Mouse (Mus musculus) spleen, adult 2 months (tissue): ENCODE results near the gene Boc.

Experiments used
- CTCF ChIP-seq: fragments of 200-500 bp; IDR thresholded peaks from 2 replicates; pipeline ENCODE4 v1.5.1; 2011; ENCODE audit warnings: mild to moderate bottlenecking, inconsistent platforms; ENCODE audit not compliant: insufficient read depth, insufficient read length, insufficient replicate concordance; ENCODE audit errors: extremely low read depth
- POLR2A ChIP-seq: fragments of 200-500 bp; IDR thresholded peaks from 2 replicates; pipeline ENCODE4 v1.6.1; 2011; ENCODE audit warnings: low read depth, low read length, inconsistent platforms

DNA sequence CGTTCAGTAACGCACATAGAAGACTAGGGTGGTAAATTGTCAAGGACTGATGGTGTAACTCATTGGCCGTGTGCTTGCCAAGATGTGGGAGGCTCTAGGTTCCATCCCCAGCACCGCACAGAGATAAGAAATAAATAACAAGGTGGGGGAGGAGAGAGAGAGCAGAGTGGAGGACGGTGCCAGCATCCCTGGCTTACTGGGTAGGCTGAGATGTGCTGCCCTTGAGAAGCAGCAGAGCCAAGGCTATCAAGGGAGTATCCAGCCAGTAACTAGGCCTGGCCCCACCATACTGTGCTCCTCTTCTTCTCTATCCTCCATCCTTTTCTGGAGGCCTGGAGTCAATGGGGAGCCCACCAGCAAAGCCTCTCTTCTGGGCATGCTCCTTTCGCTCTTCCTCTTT, 9.3 kb downstream of the Boc start:
- TF ChIP-seq POLR2A (no peak), CTCF (no peak)
